Mouse (Mus musculus): ENCODE measurements around the gene Pitx1. TPM values are rescaled to one million over a fixed set of nuclear protein-coding genes. Genes with fewer than 3 reads are reported as not detected.

Pitx1 gene
- total and polyA plus RNA-seq, 3 experiments = 0.06 TPM; not detected in 2

- no peak for DNase-seq
- TF ChIP-seq EP300 (IDR thresholded peaks at IDR 0.05; ENCODE audit: insufficient read depth, low read depth, low read length) = no peak
- no peak for TF ChIP-seq POLR2A (IDR thresholded peaks at IDR 0.05; ENCODE audit: insufficient read depth, low read depth, low read length)
- no peak for TF ChIP-seq CTCF (IDR thresholded peaks at IDR 0.05)
- intact Hi-C loops (cut with DNase I) = no loop called here
- H3K4me3 ChIP-seq = no peak overlapping the region
- no peak overlapping the region for H3K27ac ChIP-seq
- no peaks in the 10 kb centered on the region for H3K4me1 ChIP-seq (ENCODE audit: control insufficient read depth, insufficient read depth, low read length)
- 66% methylated on average over 5 of the region's 5 CpGs for WGBS
- no peaks in the 10 kb centered on the region for H3K36me3 ChIP-seq (ENCODE audit: control insufficient read depth, insufficient read depth, low read length)
- H3K79me2 ChIP-seq (replicated peaks; ENCODE audit: control insufficient read depth, insufficient read depth, low read length) = no peaks in the 10 kb centered on the region
- no peak overlapping the region for H3K9ac ChIP-seq (ENCODE audit: low read depth, low read length)
- no peaks in the 10 kb centered on the region; the same call in 1 of the 2 replicates for H3K27me3 ChIP-seq (ENCODE audit: control insufficient read depth, insufficient read depth, low read length)
These were observed 22.4 kb downstream of the Pitx1 start for GRCm38 (mm10) chr13:55813490-55814016.

GRCm38 (mm10) chr13:55810947-55811346 is 25.0 kb downstream of the Pitx1 start:
- H3K4me1 ChIP-seq (ENCODE audit: control insufficient read depth, insufficient read depth, low read length) = no peaks in the 10 kb centered on the region
- no peak for DNase-seq
- intact Hi-C loops (cut with DNase I) = no loop called here
- H3K9ac ChIP-seq (ENCODE audit: low read depth, low read length) = no peak overlapping the region
- no peaks in the 10 kb centered on the region for H3K27me3 ChIP-seq (ENCODE audit: control insufficient read depth, insufficient read depth, low read length)
- WGBS = 64% methylated on average over 5 of the region's 5 CpGs
- no peaks in the 10 kb centered on the region for H3K79me2 ChIP-seq (replicated peaks; ENCODE audit: control insufficient read depth, insufficient read depth, low read length)
- TF ChIP-seq EP300 (IDR thresholded peaks at IDR 0.05; ENCODE audit: insufficient read depth, low read depth, low read length) (no peak), CTCF (IDR thresholded peaks at IDR 0.05) (no peak), POLR2A (IDR thresholded peaks at IDR 0.05; ENCODE audit: insufficient read depth, low read depth, low read length) (no peak)
- H3K27ac ChIP-seq = no peak overlapping the region
- no peak overlapping the region for H3K4me3 ChIP-seq
- H3K36me3 ChIP-seq (ENCODE audit: control insufficient read depth, insufficient read depth, low read length) = no peaks in the 10 kb centered on the region

GRCm38 (mm10) chr13:55809707-55810106 is 26.3 kb downstream of the Pitx1 start:
- intact Hi-C loops (cut with DNase I) = no loop called here
- TF ChIP-seq POLR2A (IDR thresholded peaks at IDR 0.05; ENCODE audit: insufficient read depth, low read depth, low read length) (no peak), EP300 (IDR thresholded peaks at IDR 0.05; ENCODE audit: insufficient read depth, low read depth, low read length) (no peak), CTCF (IDR thresholded peaks at IDR 0.05) (no peak)

GRCm38 (mm10) chr13:55809041-55809623 is 26.9 kb downstream of the Pitx1 start:
- no peak overlapping the region for H3K27ac ChIP-seq
- DNase-seq = no peak
- H3K27me3 ChIP-seq (ENCODE audit: control insufficient read depth, insufficient read depth, low read length) = no peaks in the 10 kb centered on the region
- H3K4me1 ChIP-seq (ENCODE audit: control insufficient read depth, insufficient read depth, low read length) = no peaks in the 10 kb centered on the region
- H3K79me2 ChIP-seq (replicated peaks; ENCODE audit: control insufficient read depth, insufficient read depth, low read length) = no peaks in the 10 kb centered on the region
- H3K36me3 ChIP-seq (ENCODE audit: control insufficient read depth, insufficient read depth, low read length) = no peaks in the 10 kb centered on the region
- no peak overlapping the region for H3K9ac ChIP-seq (ENCODE audit: low read depth, low read length)
- intact Hi-C loops (cut with DNase I) = no loop called here
- WGBS = 71% methylated on average over 7 of the region's 7 CpGs
- no peak for TF ChIP-seq CTCF (IDR thresholded peaks at IDR 0.05)
- TF ChIP-seq POLR2A (IDR thresholded peaks at IDR 0.05; ENCODE audit: insufficient read depth, low read depth, low read length) = no peak
- TF ChIP-seq EP300 (IDR thresholded peaks at IDR 0.05; ENCODE audit: insufficient read depth, low read depth, low read length) = no peak
- no peak overlapping the region for H3K4me3 ChIP-seq

More at GRCm38 (mm10) chr13:55809707-55810106, 26.3 kb downstream of the Pitx1 start:
- 91% methylated on average over 10 of the region's 10 CpGs for WGBS
- no peak overlapping the region for H3K9ac ChIP-seq (ENCODE audit: low read depth, low read length)
- H3K36me3 ChIP-seq (ENCODE audit: control insufficient read depth, insufficient read depth, low read length) = no peaks in the 10 kb centered on the region
- no peaks in the 10 kb centered on the region for H3K79me2 ChIP-seq (replicated peaks; ENCODE audit: control insufficient read depth, insufficient read depth, low read length)
- H3K4me1 ChIP-seq (ENCODE audit: control insufficient read depth, insufficient read depth, low read length) = no peaks in the 10 kb centered on the region
- DNase-seq = no peak
- no peaks in the 10 kb centered on the region for H3K27me3 ChIP-seq (ENCODE audit: control insufficient read depth, insufficient read depth, low read length)
- no peak overlapping the region for H3K4me3 ChIP-seq
- no peak overlapping the region for H3K27ac ChIP-seq

GRCm38 (mm10) chr13:55803973-55804372 is 32.0 kb downstream of the Pitx1 start:
- no peaks in the 10 kb centered on the region for H3K36me3 ChIP-seq (ENCODE audit: control insufficient read depth, insufficient read depth, low read length)
- intact Hi-C loops (cut with DNase I) = no loop called here
- no peaks in the 10 kb centered on the region for H3K27me3 ChIP-seq (ENCODE audit: control insufficient read depth, insufficient read depth, low read length)
- no peaks in the 10 kb centered on the region for H3K4me1 ChIP-seq (ENCODE audit: control insufficient read depth, insufficient read depth, low read length)
- no peak for DNase-seq
- H3K79me2 ChIP-seq (replicated peaks; ENCODE audit: control insufficient read depth, insufficient read depth, low read length) = no peaks in the 10 kb centered on the region
- no peak overlapping the region for H3K4me3 ChIP-seq
- no peak for TF ChIP-seq CTCF (IDR thresholded peaks at IDR 0.05)
- no peak for TF ChIP-seq POLR2A (IDR thresholded peaks at IDR 0.05; ENCODE audit: insufficient read depth, low read depth, low read length)
- no peak for TF ChIP-seq EP300 (IDR thresholded peaks at IDR 0.05; ENCODE audit: insufficient read depth, low read depth, low read length)
- WGBS = 89% methylated on average over 1 of the region's 1 CpGs
- H3K27ac ChIP-seq = no peak overlapping the region
- H3K9ac ChIP-seq (ENCODE audit: low read depth, low read length) = no peak overlapping the region

GRCm38 (mm10) chr13:55801246-55801645 is 34.7 kb downstream of the Pitx1 start:
- WGBS = 69% methylated on average over 2 of the region's 2 CpGs
- Histone ChIP-seq H3K27ac (no peak overlapping the region), H3K9ac (ENCODE audit: low read depth, low read length) (no peak overlapping the region), H3K79me2 (replicated peaks; ENCODE audit: control insufficient read depth, insufficient read depth, low read length) (no peaks in the 10 kb centered on the region), H3K4me1 (ENCODE audit: control insufficient read depth, insufficient read depth, low read length) (no peaks in the 10 kb centered on the region), H3K4me3 (no peak overlapping the region), H3K27me3 (ENCODE audit: control insufficient read depth, insufficient read depth, low read length) (no peaks in the 10 kb centered on the region), H3K36me3 (ENCODE audit: control insufficient read depth, insufficient read depth, low read length) (no peaks in the 10 kb centered on the region)
- intact Hi-C loops (cut with DNase I) = no loop called here
- no peak for DNase-seq
- no peak for TF ChIP-seq EP300 (IDR thresholded peaks at IDR 0.05; ENCODE audit: insufficient read depth, low read depth, low read length)
- TF ChIP-seq CTCF (IDR thresholded peaks at IDR 0.05) = no peak
- no peak for TF ChIP-seq POLR2A (IDR thresholded peaks at IDR 0.05; ENCODE audit: insufficient read depth, low read depth, low read length)
